Mouse (Mus musculus) embryonic facial prominence, embryonic 14.5 days (tissue): ENCODE results near the gene Pde7b. TPM values are rescaled to one million over a fixed set of nuclear protein-coding genes. Genes with fewer than 3 reads are reported as not detected.

Source experiments
- ATAC-seq: fragments of 200-750 bp; cut with Nextera tagmentation; 2 replicates; pipeline ENCODE4 v1.8.0; 2017; ENCODE audit warnings: low read depth, moderate number of reproducible peaks, moderate TSS enrichment
- DNase-seq: peaks from one replicate; pipeline ENCODE4 v3.0.0-alpha.2; 2015; ENCODE audit warnings: low spot score
- H3K27ac ChIP-seq: fragments of 300-500 bp; sonication (generic); replicated peaks from 2 replicates; pipeline ENCODE4 v1.5.1; 2014; ENCODE audit warnings: low read depth, mild to moderate bottlenecking, low read length, moderate library complexity
- H3K27me3 ChIP-seq: fragments of 300-500 bp; sonication (generic); replicated peaks from 2 replicates; pipeline ENCODE4 v1.6.1; 2014; ENCODE audit warnings: low read length; ENCODE audit not compliant: control insufficient read depth, insufficient read depth
- H3K36me3 ChIP-seq: fragments of 300-500 bp; sonication (generic); 2 replicates; pipeline ENCODE4 v1.6.1; 2014; ENCODE audit warnings: low read length, mixed read lengths; ENCODE audit not compliant: control insufficient read depth, insufficient read depth
- H3K4me1 ChIP-seq: fragments of 300-500 bp; sonication (generic); 2 replicates; pipeline ENCODE4 v1.6.1; 2014; ENCODE audit warnings: antibody characterized with exemption, low read length; ENCODE audit not compliant: control insufficient read depth, insufficient read depth
- H3K4me2 ChIP-seq: fragments of 300-500 bp; sonication (generic); 2 replicates; pipeline ENCODE4 v1.6.1; 2014; ENCODE audit warnings: low read depth, mild to moderate bottlenecking, low read length, moderate library complexity, mixed read lengths
- H3K4me3 ChIP-seq: fragments of 300-500 bp; sonication (generic); 2 replicates; pipeline ENCODE4 v1.5.1; 2014; ENCODE audit warnings: low read depth, mild to moderate bottlenecking, low read length
- H3K9ac ChIP-seq: fragments of 300-500 bp; sonication (generic); 2 replicates; pipeline ENCODE4 v1.6.1; 2014; ENCODE audit warnings: low read depth, mild to moderate bottlenecking, low read length, moderate library complexity, mixed read lengths
- H3K9me3 ChIP-seq: fragments of 300-500 bp; sonication (generic); 2 replicates; pipeline ENCODE4 v1.6.1; 2016; ENCODE audit warnings: low read length; ENCODE audit not compliant: control insufficient read depth
- WGBS: fragments of 180-500 bp; shearing (Covaris S2); extraction: QIAGEN DNeasy Blood & Tissue Kit; methylation state at CpG from one replicate; pipeline ENCODE4 v1.1.7; 2014; 5-methylcytosine and 5-hydroxymethylcytosine counted together
- polyA plus RNA-seq: library from polyadenylated mRNA; unstranded; fragments of >200 nt; fragmentation: Nextera tagmentation; extraction: Ambion mirVana; gene quantifications from 2 replicates; pipeline ENCODE4 v1.2.1, GENCODE M21; 2014

Pde7b gene
- polyA plus RNA-seq, 1 experiment from 2014 or later, result 8.8 TPM

GRCm38 (mm10) chr10:20752883-20753282, 28.0 kb upstream of the Pde7b start:
- Histone ChIP-seq H3K4me1 (no peaks in the 10 kb centered on the region), H3K4me2 (no peak overlapping the region), H3K36me3 (no peaks in the 10 kb centered on the region), H3K9ac (no peak overlapping the region), H3K9me3 (0 out of 2 replicates have a peak, but pooled peaks cover 4% of the 10 kb centered on the region), H3K4me3 (no peak overlapping the region), H3K27me3 (no peaks in the 10 kb centered on the region), H3K27ac (no peak overlapping the region)
- DNase-seq (no peak), ATAC-seq (no peak)
- 94% methylated on average over 1 of the region's 1 CpGs for WGBS

GRCm38 (mm10) chr10:20750642-20751251, 25.9 kb upstream of the Pde7b start:
- Histone ChIP-seq H3K4me1 (no peaks in the 10 kb centered on the region), H3K4me3 (no peak overlapping the region), H3K9ac (no peak overlapping the region), H3K4me2 (no peak overlapping the region), H3K27ac (no peak overlapping the region), H3K36me3 (no peaks in the 10 kb centered on the region), H3K9me3 (0 out of 2 replicates have a peak, but pooled peaks cover 4% of the 10 kb centered on the region), H3K27me3 (no peaks in the 10 kb centered on the region)
- DNase-seq (no peak), ATAC-seq (no peak)
- WGBS, result 91% methylated on average over 5 of the region's 5 CpGs

- Histone ChIP-seq H3K4me2 (no peak overlapping the region), H3K27me3 (no peaks in the 10 kb centered on the region), H3K4me1 (no peaks in the 10 kb centered on the region), H3K9me3 (no peaks in the 10 kb centered on the region), H3K4me3 (no peak overlapping the region), H3K36me3 (no peaks in the 10 kb centered on the region), H3K27ac (no peak overlapping the region), H3K9ac (no peak overlapping the region)
- DNase-seq (no peak), ATAC-seq (no peak)
- 82% methylated on average over 8 of the region's 8 CpGs for WGBS
Measured at GRCm38 (mm10) chr10:20748938-20749337, 24.1 kb upstream of the Pde7b start.

GRCm38 (mm10) chr10:20747229-20747628, 22.4 kb upstream of the Pde7b start:
- Histone ChIP-seq H3K4me2 (no peak overlapping the region), H3K27ac (no peak overlapping the region), H3K4me3 (no peak overlapping the region), H3K36me3 (no peaks in the 10 kb centered on the region), H3K9me3 (no peaks in the 10 kb centered on the region), H3K4me1 (no peaks in the 10 kb centered on the region), H3K9ac (no peak overlapping the region), H3K27me3 (no peaks in the 10 kb centered on the region)
- 92% methylated on average over 4 of the region's 4 CpGs for WGBS
- DNase-seq (no peak), ATAC-seq (no peak)

GRCm38 (mm10) chr10:20739801-20740200, 14.9 kb upstream of the Pde7b start:
- no peak overlapping the region for H3K4me3 ChIP-seq
- no peak for ATAC-seq
- WGBS, result 76% methylated on average over 3 of the region's 3 CpGs

GRCm38 (mm10) chr10:20737146-20737545, 12.3 kb upstream of the Pde7b start:
- Histone ChIP-seq H3K27me3 (no peaks in the 10 kb centered on the region), H3K9ac (no peak overlapping the region), H3K4me3 (no peak overlapping the region), H3K36me3 (no peaks in the 10 kb centered on the region), H3K27ac (no peak overlapping the region), H3K4me1 (peaks cover 14% of the 10 kb centered on the region), H3K9me3 (no peaks in the 10 kb centered on the region), H3K4me2 (no peak overlapping the region)
- peak; percentile 41; the same call in 1 of the 2 replicates for ATAC-seq
- 15% methylated on average over 4 of the region's 4 CpGs for WGBS
- peak; percentile 49 for DNase-seq

More at GRCm38 (mm10) chr10:20739801-20740200, 14.9 kb upstream of the Pde7b start:
- no peaks in the 10 kb centered on the region for H3K36me3 ChIP-seq
- H3K4me1 ChIP-seq, result peaks cover 14% of the 10 kb centered on the region
- no peak overlapping the region for H3K9ac ChIP-seq
- H3K27ac ChIP-seq, result no peak overlapping the region
- no peaks in the 10 kb centered on the region for H3K9me3 ChIP-seq
- DNase-seq, result no peak
- no peaks in the 10 kb centered on the region for H3K27me3 ChIP-seq
- H3K4me2 ChIP-seq, result no peak overlapping the region

GRCm38 (mm10) chr10:20735775-20736449, 11.0 kb upstream of the Pde7b start:
- Histone ChIP-seq H3K4me2 (no peak overlapping the region), H3K9ac (no peak overlapping the region), H3K4me3 (no peak overlapping the region), H3K36me3 (no peaks in the 10 kb centered on the region), H3K9me3 (no peaks in the 10 kb centered on the region), H3K27ac (no peak overlapping the region), H3K4me1 (peaks cover 14% of the 10 kb centered on the region), H3K27me3 (no peaks in the 10 kb centered on the region)
- DNase-seq, result no peak
- ATAC-seq, result no peak
- 50% methylated on average over 3 of the region's 3 CpGs for WGBS

GRCm38 (mm10) chr10:20733576-20733975, 8.7 kb upstream of the Pde7b start:
- peaks cover 14% of the 10 kb centered on the region for H3K4me1 ChIP-seq

GRCm38 (mm10) chr10:20732180-20732579, 7.3 kb upstream of the Pde7b start:
- WGBS, result 44% methylated on average over 2 of the region's 2 CpGs
- Histone ChIP-seq H3K4me1 (peaks cover 9% of the 10 kb centered on the region), H3K27ac (no peak overlapping the region), H3K4me2 (no peak overlapping the region), H3K4me3 (no peak overlapping the region), H3K27me3 (no peaks in the 10 kb centered on the region), H3K9me3 (no peaks in the 10 kb centered on the region), H3K36me3 (no peaks in the 10 kb centered on the region), H3K9ac (no peak overlapping the region)
- ATAC-seq (no peak), DNase-seq (no peak)

More at GRCm38 (mm10) chr10:20733576-20733975, 8.7 kb upstream of the Pde7b start:
- Histone ChIP-seq H3K27ac (no peak overlapping the region), H3K36me3 (no peaks in the 10 kb centered on the region), H3K9me3 (no peaks in the 10 kb centered on the region), H3K9ac (no peak overlapping the region), H3K4me3 (no peak overlapping the region), H3K4me2 (no peak overlapping the region), H3K27me3 (no peaks in the 10 kb centered on the region)
- ATAC-seq (no peak), DNase-seq (no peak)
- WGBS, result 70% methylated on average over 5 of the region's 5 CpGs
